Mouse (Mus musculus): ENCODE results near the gene Golga7b. TPM values are rescaled to one million over a fixed set of nuclear protein-coding genes. Genes with fewer than 3 reads are reported as not detected.

Gene Golga7b
- polyA plus RNA-seq, 1 experiment from 2014 or later, result 0.05 TPM

DNA sequence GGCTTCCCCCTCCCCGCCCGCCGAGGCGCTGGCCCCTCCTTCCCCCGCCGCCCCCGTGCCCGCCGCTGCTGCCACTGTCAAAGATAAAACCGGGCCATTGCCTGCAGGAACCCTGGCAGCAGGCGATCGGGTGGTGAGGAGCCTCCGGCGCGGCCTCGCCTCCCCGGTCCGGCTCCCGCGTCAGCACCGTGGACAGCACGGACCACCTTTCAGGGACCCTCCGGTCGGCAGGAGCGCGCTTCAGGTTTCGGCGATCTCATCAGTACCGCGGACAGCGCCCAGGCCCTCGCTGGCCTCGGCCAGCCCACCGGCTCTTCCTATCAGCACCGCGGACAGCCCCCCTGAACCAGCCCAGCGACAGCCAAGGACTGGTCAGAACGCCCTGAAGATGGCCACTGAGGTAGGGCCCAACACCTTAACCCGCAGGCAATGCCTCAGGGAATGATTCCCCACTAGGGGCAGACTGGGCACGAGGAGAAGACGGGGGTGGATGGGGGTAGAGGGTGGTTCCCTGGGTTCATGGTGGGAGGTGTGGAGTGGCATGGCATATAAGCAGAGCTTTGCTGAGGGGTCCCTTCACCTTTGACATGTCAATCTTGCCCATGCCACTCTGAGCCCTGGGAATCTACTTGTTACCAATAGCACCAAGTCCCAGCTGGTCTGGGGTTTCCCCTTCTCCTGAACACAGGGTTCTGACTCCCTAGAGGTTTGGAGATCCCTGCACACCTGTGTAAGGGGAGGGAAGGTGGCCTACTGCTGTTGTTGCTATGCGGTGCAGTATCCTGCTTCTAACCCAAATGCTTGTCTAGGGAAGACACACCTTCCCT lies 8.6 kb downstream of the Golga7b start:
- peak; percentile 93 for ATAC-seq (ENCODE audit: low FRiP score, low read depth)
- peak overlapping the region; percentile 65 for H3K4me2 ChIP-seq (replicated peaks)
- WGBS, result 3% methylated on average over 33 of the region's 42 CpGs
- H3K36me3 ChIP-seq, result no peaks in the 10 kb centered on the region
- H3K4me1 ChIP-seq, result peaks cover 4% of the 10 kb centered on the region
- no peaks in the 10 kb centered on the region for H3K9me3 ChIP-seq
- H3K27me3 ChIP-seq, result peaks cover 37% of the 10 kb centered on the region
- peak overlapping the region; percentile 41 for H3K4me3 ChIP-seq
- H3K9ac ChIP-seq, result no peak overlapping the region
- H3K27ac ChIP-seq, result no peak overlapping the region

DNA sequence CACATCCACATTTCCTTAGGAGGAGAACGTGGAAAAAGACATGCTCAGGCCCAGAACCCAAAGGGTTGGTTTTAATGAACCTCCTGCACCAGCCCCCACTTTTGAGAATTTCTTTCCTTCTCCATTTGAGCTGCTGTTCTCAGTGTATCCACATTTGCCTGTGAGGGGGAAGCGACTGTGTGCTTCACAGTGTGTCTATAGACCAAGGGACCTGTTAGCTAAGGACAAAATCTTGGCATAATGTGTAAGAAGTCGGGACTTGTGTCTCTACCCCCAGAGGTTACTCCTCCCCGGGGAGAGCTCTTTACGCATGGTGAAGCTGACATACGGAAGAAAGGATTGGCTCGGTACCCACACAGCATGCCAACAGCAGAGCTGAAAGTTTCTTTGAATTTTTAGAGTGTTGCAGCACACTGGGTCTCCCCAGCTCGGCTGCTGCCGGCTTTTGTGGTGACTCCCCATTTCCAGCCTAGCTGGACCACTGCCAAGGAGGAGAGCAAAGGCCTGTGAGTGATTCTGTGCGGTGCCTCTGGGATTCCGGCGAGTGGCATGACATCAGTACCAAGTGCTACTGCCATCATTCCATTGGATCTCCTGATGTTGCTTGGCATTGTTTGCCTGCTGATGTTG lies 9.4 kb downstream of the Golga7b start:
- ATAC-seq (ENCODE audit: low FRiP score, low read depth), result no peak
- Histone ChIP-seq H3K9ac (no peak overlapping the region), H3K4me1 (peaks cover 4% of the 10 kb centered on the region), H3K4me3 (no peak overlapping the region), H3K27ac (no peak overlapping the region), H3K4me2 (replicated peaks) (no peak overlapping the region), H3K9me3 (no peaks in the 10 kb centered on the region), H3K27me3 (peaks cover 35% of the 10 kb centered on the region), H3K36me3 (no peaks in the 10 kb centered on the region)
- WGBS, result 83% methylated on average over 12 of the region's 12 CpGs

- Histone ChIP-seq H3K4me2 (replicated peaks) (no peak overlapping the region), H3K9me3 (no peaks in the 10 kb centered on the region), H3K36me3 (no peaks in the 10 kb centered on the region), H3K4me3 (no peak overlapping the region), H3K27ac (no peak overlapping the region), H3K4me1 (peaks cover 4% of the 10 kb centered on the region), H3K9ac (no peak overlapping the region), H3K27me3 (peaks cover 33% of the 10 kb centered on the region)
- no peak for ATAC-seq (ENCODE audit: low FRiP score, low read depth)
- 86% methylated on average over 12 of the region's 12 CpGs for WGBS
Observed at GRCm38 (mm10) chr19:42257241-42257635, 9.9 kb downstream of the Golga7b start.

DNA sequence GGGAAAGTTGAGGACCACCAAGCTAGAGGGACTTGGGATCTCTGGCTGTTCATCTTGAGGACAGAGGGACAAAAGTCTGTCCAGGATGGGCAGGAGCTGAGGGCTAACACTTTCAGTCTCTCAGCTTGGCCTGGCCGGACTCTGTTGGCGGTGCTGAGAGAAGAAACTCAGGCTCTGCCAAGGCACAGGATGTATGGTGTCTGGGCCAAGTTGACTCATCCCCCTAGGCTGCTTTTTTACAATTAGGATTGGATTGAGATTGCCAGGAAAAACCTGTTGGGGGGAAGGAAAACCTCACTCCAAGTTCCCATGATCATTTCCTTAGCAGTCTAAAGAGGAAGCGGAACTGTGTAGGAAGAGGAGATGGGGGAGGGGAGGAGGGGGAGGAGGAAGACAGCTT lies 10.7 kb downstream of the Golga7b start:
- Histone ChIP-seq H3K27ac (no peak overlapping the region), H3K4me2 (replicated peaks) (no peak overlapping the region), H3K4me1 (peaks cover 4% of the 10 kb centered on the region), H3K36me3 (no peaks in the 10 kb centered on the region), H3K27me3 (peaks cover 30% of the 10 kb centered on the region), H3K9ac (no peak overlapping the region), H3K9me3 (no peaks in the 10 kb centered on the region), H3K4me3 (no peak overlapping the region)
- WGBS, result 80% methylated on average over 3 of the region's 3 CpGs
- ATAC-seq (ENCODE audit: low FRiP score, low read depth), result no peak

- Histone ChIP-seq H3K4me2 (replicated peaks) (no peak overlapping the region), H3K36me3 (no peaks in the 10 kb centered on the region), H3K9me3 (no peaks in the 10 kb centered on the region), H3K4me1 (peaks cover 4% of the 10 kb centered on the region), H3K4me3 (no peak overlapping the region), H3K27ac (no peak overlapping the region), H3K27me3 (peaks cover 24% of the 10 kb centered on the region), H3K9ac (no peak overlapping the region)
- ATAC-seq (ENCODE audit: low FRiP score, low read depth), result no peak
- WGBS, result 74% methylated on average over 5 of the region's 5 CpGs
Observed at GRCm38 (mm10) chr19:42258596-42258995, 11.2 kb downstream of the Golga7b start.

DNA sequence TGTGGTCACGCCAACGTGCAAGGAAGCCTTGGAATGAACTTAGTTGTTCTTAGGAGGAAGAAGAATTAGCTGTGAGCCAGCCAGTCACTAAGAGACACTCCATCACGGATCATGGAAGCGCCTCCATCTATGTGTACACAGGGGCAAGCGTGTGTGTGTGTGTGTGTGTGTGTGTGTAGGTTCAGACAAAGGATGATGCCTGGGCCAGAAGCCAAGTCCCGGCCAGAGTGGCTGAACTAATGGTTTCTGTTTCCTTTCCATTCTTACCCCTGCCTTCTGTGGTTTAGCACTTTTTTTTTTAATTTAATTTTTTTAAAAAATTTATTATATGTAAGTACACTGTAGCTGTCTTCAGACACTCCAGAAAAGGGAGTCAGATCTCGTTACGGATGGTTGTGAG lies 13.1 kb downstream of the Golga7b start:
- ATAC-seq (ENCODE audit: low FRiP score, low read depth), result no peak

GRCm38 (mm10) chr19:42263524-42263923 lies 16.1 kb downstream of the Golga7b start:
- Histone ChIP-seq H3K9ac (no peak overlapping the region), H3K4me3 (no peak overlapping the region), H3K4me1 (peaks cover 5% of the 10 kb centered on the region; the same call in 1 of the 2 replicates), H3K36me3 (no peaks in the 10 kb centered on the region), H3K4me2 (replicated peaks) (no peak overlapping the region), H3K9me3 (no peaks in the 10 kb centered on the region), H3K27me3 (peaks cover 18% of the 10 kb centered on the region), H3K27ac (no peak overlapping the region)
- ATAC-seq (ENCODE audit: low FRiP score, low read depth), result no peak
- 43% methylated on average over 3 of the region's 3 CpGs for WGBS

More for the DNA sequence above, 13.1 kb downstream of the Golga7b start:
- no peaks in the 10 kb centered on the region for H3K9me3 ChIP-seq
- peaks cover 7% of the 10 kb centered on the region for H3K27me3 ChIP-seq
- 84% methylated on average over 8 of the region's 8 CpGs for WGBS
- peaks cover 2% of the 10 kb centered on the region for H3K4me1 ChIP-seq
- no peak overlapping the region for H3K4me2 ChIP-seq (replicated peaks)
- H3K4me3 ChIP-seq, result no peak overlapping the region
- no peak overlapping the region for H3K9ac ChIP-seq
- H3K27ac ChIP-seq, result no peak overlapping the region
- H3K36me3 ChIP-seq, result no peaks in the 10 kb centered on the region

GRCm38 (mm10) chr19:42268337-42268736 lies 21.0 kb downstream of the Golga7b start:
- peaks cover 5% of the 10 kb centered on the region; the same call in 1 of the 2 replicates for H3K4me1 ChIP-seq
- H3K36me3 ChIP-seq, result no peaks in the 10 kb centered on the region
- under 1% methylated on average over 19 of the region's 19 CpGs for WGBS
- H3K9ac ChIP-seq, result peak overlapping the region; percentile 36; the same call in 1 of the 2 replicates
- no peak overlapping the region for H3K27ac ChIP-seq
- H3K9me3 ChIP-seq, result no peaks in the 10 kb centered on the region
- peak overlapping the region; percentile 22 for H3K4me3 ChIP-seq
- no peak for ATAC-seq (ENCODE audit: low FRiP score, low read depth)
- H3K27me3 ChIP-seq, result peaks cover 42% of the 10 kb centered on the region
- peak overlapping the region; percentile 58 for H3K4me2 ChIP-seq (replicated peaks)

DNA sequence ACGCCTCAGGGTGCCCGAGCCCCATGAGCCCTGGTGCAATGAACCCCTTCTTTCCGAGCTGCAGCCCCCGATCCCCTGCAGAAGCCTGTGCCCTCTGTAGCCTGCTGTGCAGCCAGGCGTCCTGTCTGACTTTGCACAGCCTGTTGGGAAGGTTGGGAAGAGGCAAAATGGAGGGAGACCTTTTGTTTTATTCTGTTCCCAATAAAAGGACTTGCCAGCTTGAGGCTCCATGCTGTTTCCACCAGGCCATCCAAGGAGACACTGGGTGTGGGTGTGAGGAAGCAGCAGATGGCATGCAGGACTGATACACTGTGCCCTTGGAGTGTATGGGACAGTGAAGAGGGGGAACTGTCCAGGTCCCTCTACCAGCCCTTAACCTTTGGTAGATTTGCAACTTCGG lies 22.7 kb downstream of the Golga7b start:
- Histone ChIP-seq H3K4me1 (peaks cover 5% of the 10 kb centered on the region; the same call in 1 of the 2 replicates), H3K27me3 (peaks cover 42% of the 10 kb centered on the region), H3K9ac (no peak overlapping the region), H3K4me3 (no peak overlapping the region), H3K4me2 (replicated peaks) (no peak overlapping the region), H3K27ac (no peak overlapping the region), H3K36me3 (no peaks in the 10 kb centered on the region), H3K9me3 (no peaks in the 10 kb centered on the region)
- ATAC-seq (ENCODE audit: low FRiP score, low read depth), result no peak
- WGBS, result 66% methylated on average over 6 of the region's 6 CpGs

- no peak overlapping the region for H3K4me2 ChIP-seq (replicated peaks)
- no peaks in the 10 kb centered on the region for H3K9me3 ChIP-seq
- H3K4me3 ChIP-seq, result no peak overlapping the region
- no peak overlapping the region for H3K9ac ChIP-seq
- H3K27me3 ChIP-seq, result peaks cover 42% of the 10 kb centered on the region
- 73% methylated on average over 7 of the region's 7 CpGs for WGBS
- ATAC-seq (ENCODE audit: low FRiP score, low read depth), result no peak
- H3K27ac ChIP-seq, result no peak overlapping the region
- no peaks in the 10 kb centered on the region for H3K36me3 ChIP-seq
- H3K4me1 ChIP-seq, result peaks cover 5% of the 10 kb centered on the region; the same call in 1 of the 2 replicates
Observed at GRCm38 (mm10) chr19:42271182-42271581, 23.8 kb downstream of the Golga7b start.

DNA sequence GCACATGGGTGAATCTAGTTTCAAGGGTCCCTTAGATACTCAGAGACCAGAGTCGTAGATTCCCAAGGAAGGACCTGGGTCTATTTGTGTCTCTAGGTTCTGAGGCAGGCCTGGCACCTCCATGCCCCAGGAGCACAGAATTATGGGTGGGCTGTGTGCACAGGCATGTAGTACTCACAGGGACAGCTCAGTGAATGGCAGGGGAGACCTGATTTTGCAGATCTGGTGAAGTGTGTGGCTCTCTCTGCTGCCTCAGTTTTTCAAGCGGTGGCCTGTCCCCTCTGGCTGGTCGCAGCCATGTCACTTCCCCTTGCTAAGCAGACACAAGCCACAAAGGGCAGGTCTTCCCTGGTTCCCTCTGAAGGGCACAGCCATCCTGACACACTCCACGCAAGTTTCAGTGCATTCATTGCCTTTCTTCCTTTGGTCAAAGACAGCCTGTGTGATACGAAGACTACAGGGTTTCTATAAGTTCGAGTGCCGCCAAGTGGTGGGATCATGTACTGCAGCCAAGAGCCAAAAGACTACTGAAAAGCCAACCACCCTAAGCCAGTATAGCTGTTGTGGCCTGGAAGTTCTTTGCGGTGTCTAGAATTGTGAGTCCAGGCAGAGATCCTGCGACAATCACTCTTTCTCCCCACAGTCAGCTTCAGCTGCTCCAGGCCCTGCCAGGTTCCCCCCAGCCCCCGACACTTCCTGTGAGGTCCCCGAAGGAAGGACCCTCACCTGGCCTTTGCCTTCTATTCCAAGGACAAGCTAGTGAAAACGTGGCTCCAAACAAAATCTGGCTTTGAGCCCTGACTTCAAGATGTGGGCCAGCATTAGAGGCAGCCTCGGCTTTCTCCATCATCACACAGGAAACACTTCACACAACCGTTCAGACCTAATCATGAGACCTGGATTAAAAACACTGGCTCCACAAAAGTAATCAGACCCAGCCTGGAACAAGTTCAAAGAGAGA lies 24.9 kb downstream of the Golga7b start:
- H3K27me3 ChIP-seq, result peaks cover 34% of the 10 kb centered on the region
- no peaks in the 10 kb centered on the region for H3K9me3 ChIP-seq
- H3K4me1 ChIP-seq, result peaks cover 5% of the 10 kb centered on the region; the same call in 1 of the 2 replicates
- H3K9ac ChIP-seq, result no peak overlapping the region
- no peak overlapping the region for H3K4me2 ChIP-seq (replicated peaks)
- H3K4me3 ChIP-seq, result no peak overlapping the region
- H3K36me3 ChIP-seq, result no peaks in the 10 kb centered on the region
- 41% methylated on average over 14 of the region's 14 CpGs for WGBS
- ATAC-seq (ENCODE audit: low FRiP score, low read depth), result no peak
- H3K27ac ChIP-seq, result no peak overlapping the region

DNA sequence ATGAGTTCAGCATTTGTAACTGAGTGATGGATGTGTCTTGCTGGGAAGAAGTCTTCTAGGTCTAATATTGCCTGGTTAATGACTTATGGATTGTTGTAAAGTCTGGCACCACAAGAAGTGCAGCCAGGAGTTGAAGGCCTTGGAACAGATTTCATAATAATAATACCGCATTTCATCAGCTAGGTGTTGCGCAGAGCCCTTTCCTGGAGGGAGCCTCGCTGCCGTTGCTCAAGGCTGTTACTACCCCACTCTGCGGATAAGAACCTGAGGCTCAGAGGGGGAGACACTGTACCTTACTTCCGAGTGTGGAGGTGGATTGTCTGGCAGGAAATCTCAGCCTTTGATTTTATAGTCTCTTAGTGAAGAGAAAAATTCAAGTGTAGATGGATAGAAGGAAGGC lies 29.9 kb downstream of the Golga7b start:
- Histone ChIP-seq H3K4me2 (replicated peaks) (no peak overlapping the region), H3K36me3 (no peaks in the 10 kb centered on the region), H3K4me3 (no peak overlapping the region), H3K9me3 (no peaks in the 10 kb centered on the region), H3K9ac (no peak overlapping the region), H3K27ac (no peak overlapping the region), H3K4me1 (no peaks in the 10 kb centered on the region), H3K27me3 (peaks cover 5% of the 10 kb centered on the region)
- 82% methylated on average over 6 of the region's 6 CpGs for WGBS
- no peak for ATAC-seq (ENCODE audit: low FRiP score, low read depth)

Measured in limb, embryonic 13.5 days (tissue).